Mouse (Mus musculus) NIH3T3 (cell line): Measurements from ENCODE around the gene Dnajb4.
"Not testable (repeated sequence)": the region's sequence is repeated elsewhere in the genome, so short reads cannot be mapped to it uniquely, and the experiment has no call there.

Source experiments
- DNase-seq: peaks from one replicate; pipeline ENCODE4 v3.0.0-alpha.2; 2012; ENCODE audit warnings: low read depth

The Dnajb4 gene

DNA sequence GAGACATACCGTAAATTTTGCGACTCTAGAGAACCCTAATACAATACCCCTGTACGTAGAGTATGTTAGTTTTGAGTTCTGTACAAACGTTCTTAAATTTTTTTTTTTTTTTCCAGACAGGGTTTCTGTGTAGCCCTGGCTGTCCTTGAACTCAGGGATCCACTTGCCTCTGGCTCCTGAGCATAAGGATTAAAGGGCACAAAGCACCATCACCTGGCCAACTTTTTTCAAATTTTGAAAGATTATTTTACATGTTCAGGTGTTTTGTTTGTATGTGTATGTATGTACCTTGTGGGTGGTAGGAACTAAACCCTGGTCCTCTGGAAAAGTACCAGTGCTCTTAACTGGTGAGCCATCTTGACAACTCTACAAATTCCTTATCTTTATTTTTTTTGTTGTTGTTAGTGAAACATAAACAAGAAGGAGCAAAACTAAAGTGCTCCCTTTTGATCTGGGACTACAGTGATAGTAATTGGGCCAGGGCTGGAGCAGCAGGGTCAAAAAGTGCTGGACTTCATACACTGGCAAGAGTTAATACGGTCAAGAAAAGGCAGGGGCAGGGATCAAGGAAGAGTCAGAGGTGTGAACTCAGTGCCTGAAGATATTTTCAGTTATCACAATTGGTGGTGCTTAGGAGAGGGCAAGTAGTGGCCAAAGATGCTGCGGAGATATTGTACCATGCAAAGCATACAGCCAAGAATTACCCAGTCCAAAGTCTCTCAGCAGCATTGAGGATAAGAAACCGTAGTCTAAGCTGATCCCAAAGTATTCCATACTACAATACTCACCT lies 1.8 kb downstream of the Dnajb4 start:
- DNase-seq, result no peak

- DNase-seq, result peak; percentile 44
Measured at GRCm38 (mm10) chr3:152207156-152207555, 2.9 kb downstream of the Dnajb4 start.

DNA sequence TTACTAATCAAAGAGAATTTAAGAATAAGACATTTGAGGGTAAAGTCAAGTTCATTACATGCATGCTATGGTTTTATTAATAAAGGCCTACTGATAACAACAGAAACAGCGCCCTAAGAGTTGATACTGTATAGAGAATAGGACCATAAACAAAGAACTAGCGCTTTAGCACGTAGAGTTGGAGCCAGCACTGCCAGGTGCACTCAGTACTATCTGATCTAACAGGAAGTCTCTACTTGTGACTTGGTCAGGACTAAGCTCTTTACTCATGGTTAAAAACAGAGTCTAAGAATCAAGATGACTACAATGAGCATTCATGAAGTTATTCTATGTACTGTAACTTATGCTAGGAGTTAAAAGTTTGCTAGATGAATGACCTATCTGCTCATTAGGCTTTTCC lies 5.5 kb downstream of the Dnajb4 start:
- DNase-seq, result no peak

DNA sequence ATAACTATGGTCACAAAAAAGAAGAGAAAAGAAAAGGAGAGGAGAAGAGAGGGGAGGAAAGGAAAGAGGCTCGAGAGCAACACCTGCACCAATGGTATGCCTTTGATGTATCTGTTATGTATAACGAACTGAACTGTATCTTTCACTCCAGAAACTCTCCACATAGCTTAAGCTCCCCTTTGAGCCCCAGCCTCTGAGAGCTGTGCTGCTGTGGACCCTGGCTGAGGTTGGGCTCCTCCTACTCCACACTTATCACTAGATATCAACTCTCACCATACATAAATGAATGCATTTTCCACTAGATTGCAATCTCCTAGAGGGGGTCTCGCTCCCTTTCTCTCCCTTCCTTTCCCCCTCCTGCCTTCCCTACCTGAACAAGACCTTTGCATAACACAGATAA lies 6.1 kb downstream of the Dnajb4 start:
- no peak for DNase-seq

- DNase-seq, result no peak
Measured at GRCm38 (mm10) chr3:152203411-152203810, 6.7 kb downstream of the Dnajb4 start.

- DNase-seq, result no peak
Measured at GRCm38 (mm10) chr3:152202942-152203341, 7.2 kb downstream of the Dnajb4 start.

DNA sequence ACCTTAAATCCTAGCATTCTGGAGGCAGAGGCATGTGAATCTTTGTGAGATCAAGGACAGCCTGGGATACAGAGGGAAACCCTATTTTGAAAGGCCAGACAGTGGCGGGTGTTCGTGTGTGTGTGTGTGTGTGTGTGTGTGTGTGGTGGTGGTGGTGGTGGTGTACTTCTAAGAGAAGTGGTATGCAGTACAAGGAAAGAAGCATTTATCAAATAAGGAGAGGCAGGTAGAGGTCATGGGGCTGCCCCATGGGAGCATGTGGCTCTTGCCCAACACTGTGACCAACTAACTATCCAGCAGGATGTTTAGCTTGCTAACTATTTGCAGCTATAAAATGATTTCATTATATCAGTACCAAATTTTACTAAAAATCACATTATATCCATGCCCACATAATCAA lies 8.5 kb downstream of the Dnajb4 start:
- DNase-seq, result no peak

GRCm38 (mm10) chr3:152201181-152201580 lies 8.9 kb downstream of the Dnajb4 start:
- no peak for DNase-seq

DNA sequence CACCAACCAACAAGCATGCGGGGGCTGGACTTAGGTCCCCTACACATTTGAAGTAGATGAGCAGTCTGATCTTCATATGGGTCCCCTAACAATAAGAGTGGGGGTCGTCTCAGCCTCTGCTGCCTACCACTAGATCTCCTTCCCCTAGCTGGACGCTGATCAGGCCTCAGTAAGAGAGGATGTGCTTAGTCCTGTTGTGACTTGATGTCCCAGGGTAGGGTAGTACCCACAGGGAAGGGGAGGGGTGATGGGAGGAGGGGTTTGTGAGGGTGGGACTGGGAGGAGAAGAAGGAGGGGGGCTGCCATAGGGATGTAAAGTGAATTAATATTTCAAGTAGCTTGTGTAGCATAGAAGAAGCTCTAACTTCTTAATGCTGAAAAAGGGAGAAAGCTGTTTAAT lies 11.0 kb downstream of the Dnajb4 start:
- DNase-seq, result no peak

- DNase-seq, result not testable (repeated sequence)
Measured at GRCm38 (mm10) chr3:152197246-152197645, 12.9 kb downstream of the Dnajb4 start.

- DNase-seq, result peak; percentile 95
Measured at GRCm38 (mm10) chr3:152193635-152194097, 16.4 kb downstream of the Dnajb4 start.

- no peak for DNase-seq
Measured at GRCm38 (mm10) chr3:152193177-152193576, 16.9 kb downstream of the Dnajb4 start.

GRCm38 (mm10) chr3:152192238-152192931 lies 17.7 kb downstream of the Dnajb4 start:
- DNase-seq, result peak; percentile 65

- DNase-seq, result peak; percentile 73
Measured at GRCm38 (mm10) chr3:152191791-152192237, 18.3 kb downstream of the Dnajb4 start.

DNA sequence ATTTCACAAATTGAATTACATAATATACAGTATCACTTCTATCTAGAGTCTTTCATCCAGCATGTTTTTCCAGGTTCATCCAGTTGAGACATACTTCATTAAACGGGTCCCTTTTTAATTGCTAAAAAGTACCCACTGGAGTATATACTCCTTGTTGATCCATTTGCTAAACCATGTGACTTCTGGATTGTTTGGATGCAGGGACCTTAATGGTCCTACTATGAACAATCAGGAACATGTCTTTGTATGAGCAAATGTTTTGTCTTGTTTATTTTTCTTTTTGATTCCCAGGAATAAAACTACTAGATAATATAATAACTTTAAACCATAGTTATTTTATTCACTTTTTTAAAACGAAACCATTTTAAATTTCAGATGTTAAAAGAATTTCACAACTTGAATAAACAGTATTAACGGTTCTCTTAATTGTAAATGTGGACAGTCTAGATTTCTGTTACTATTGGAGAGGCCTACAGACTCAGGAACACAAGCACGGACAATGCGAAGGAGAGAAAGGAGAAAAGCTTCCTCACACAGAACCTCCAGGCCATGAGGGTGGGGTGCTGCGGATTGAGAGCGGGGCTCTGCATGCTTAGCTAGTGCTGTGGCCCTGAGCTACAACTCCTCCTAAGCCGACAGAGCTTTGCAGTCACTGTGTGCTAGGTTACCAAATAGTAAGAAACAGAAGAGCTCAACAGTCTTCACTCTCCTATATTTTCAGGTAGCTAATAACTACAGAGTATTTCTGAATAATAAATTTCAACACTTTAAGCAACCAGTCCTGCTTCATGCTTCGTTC lies 19.2 kb downstream of the Dnajb4 start:
- DNase-seq, result peak; percentile 48

- DNase-seq, result peak; percentile 34
Measured at GRCm38 (mm10) chr3:152189306-152189705, 20.8 kb downstream of the Dnajb4 start.

- DNase-seq, result no peak
Measured at GRCm38 (mm10) chr3:152186106-152186505, 24.0 kb downstream of the Dnajb4 start.

DNA sequence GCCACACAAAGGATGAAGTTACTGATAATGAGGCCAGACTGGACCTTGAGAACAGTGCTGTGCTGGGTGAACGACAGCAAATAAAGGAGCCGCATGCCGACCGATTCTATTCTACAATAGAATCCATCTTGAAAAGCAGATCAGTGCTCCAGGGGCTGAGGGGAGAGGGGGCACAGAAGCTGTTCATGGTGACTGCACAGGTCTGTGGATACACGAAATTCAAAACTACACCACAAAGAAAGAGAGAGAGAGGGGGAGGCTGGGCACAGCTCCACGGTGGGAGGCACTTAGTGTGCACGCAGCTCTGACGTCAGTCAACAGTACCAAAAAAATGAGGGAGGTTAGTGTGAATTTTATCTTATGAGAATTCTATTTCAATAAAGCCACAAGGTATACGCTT lies 26.6 kb downstream of the Dnajb4 start:
- no peak for DNase-seq

- DNase-seq, result no peak
Measured at GRCm38 (mm10) chr3:152180624-152181023, 29.5 kb downstream of the Dnajb4 start.

GRCm38 (mm10) chr3:152179285-152179684 lies 30.8 kb downstream of the Dnajb4 start:
- no peak for DNase-seq

GRCm38 (mm10) chr3:152178816-152179215 lies 31.3 kb downstream of the Dnajb4 start:
- DNase-seq, result no peak

- DNase-seq, result no peak
Measured at GRCm38 (mm10) chr3:152172322-152172935, 37.7 kb downstream of the Dnajb4 start.
